Mouse (Mus musculus): ENCODE data around the gene Fat4.

DNA sequence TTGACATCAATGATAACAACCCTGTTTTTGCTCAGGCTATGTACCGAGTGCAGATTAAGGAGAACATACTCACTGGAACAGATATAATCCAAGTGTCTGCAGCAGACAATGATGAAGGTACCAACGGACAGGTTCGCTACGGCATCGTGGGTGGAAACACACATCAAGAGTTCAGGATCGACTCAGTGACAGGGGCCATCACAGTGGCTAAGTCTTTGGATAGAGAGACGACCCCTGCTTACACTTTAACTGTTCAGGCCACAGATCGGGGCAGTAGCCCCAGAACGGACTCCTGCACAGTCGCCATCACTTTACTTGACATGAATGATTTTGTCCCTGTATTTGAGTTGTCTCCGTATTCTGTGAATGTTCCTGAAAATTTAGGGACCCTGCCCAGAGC lies 70.4 kb downstream of the Fat4 start:
- TF ChIP-seq CTCF (conservative IDR thresholded peaks at IDR 0.05; ENCODE audit: low read length) = no peak
- TF ChIP-seq POU5F1 (IDR thresholded peaks at IDR 0.05; ENCODE audit: borderline replicate concordance, low read length) = no peak
- no peak for TF ChIP-seq NANOG (IDR thresholded peaks at IDR 0.05; ENCODE audit: borderline replicate concordance, low read length)

Data from E14TG2a.4 (cell line).